Mouse (Mus musculus) stomach, postnatal 0 days (tissue): ENCODE measurements around the gene Gpc4.

Source experiments
- CTCF ChIP-seq: IDR thresholded peaks from 2 replicates; pipeline ENCODE4 v1.5.1; 2016; ENCODE audit warnings: antibody characterized with exemption, low read depth, mild to moderate bottlenecking, moderate library complexity
- EP300 ChIP-seq: optimal IDR thresholded peaks from 2 replicates; pipeline ENCODE3; 2016; ENCODE audit warnings: antibody characterized with exemption

DNA sequence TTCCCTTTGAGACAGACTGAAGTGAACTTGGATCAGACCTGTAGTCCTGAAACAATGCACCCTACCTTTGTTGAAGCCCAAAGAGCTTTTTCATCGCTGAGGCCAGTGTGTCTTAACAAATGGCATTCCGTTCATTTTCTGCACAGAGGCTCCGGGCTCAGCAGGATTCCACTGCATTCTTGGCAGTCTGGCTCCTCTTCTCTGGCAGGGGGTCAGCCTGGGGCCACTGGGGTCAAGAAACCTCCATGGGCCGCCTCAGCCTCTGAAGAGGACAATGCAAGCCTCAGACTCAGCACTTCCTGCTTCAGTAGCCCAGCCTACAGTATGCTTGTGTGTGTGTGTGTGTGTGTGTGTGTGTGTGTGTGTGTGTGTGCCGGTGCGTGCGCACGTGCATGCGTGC is 147.4 kb downstream of the Gpc4 start:
- TF ChIP-seq EP300 = no peak
- TF ChIP-seq CTCF = no peak
